Mouse (Mus musculus): ENCODE data around the gene Slc13a5. TPM values are rescaled to one million over a fixed set of nuclear protein-coding genes. Genes with fewer than 3 reads are reported as not detected.

The Slc13a5 gene
- polyA plus RNA-seq, 1 experiment from 2014 or later = not detected

DNA sequence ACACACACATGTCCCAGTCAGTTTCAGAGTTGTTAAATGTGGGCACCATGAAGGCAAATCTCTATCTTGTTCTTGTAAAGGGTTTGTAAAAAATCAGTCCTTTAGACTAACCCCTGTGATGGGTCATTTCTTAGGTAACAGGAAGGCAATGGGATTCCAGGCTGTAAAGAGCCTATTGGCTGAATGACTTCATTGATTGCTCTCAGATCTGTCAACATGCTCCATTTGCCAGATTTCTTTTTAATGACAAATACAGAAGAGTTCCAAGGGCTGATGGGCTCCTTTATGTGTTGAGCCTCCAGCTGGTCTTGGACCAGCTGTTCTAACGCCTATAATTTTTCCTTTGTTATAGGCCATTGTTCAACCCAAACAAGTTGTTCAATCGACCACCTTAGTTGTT, 26.1 kb upstream of the Slc13a5 start:
- H3K27ac ChIP-seq (ENCODE audit: low read depth, low read length) = no peak overlapping the region
- H3K36me3 ChIP-seq (ENCODE audit: control insufficient read depth, insufficient read depth, low read length) = no peaks in the 10 kb centered on the region
- H3K4me2 ChIP-seq = no peak overlapping the region
- DNase-seq (ENCODE audit: low spot score) = no peak
- H3K27me3 ChIP-seq (replicated peaks; ENCODE audit: control insufficient read depth, insufficient read depth, low read length) = no peaks in the 10 kb centered on the region
- ATAC-seq (replicated peaks; ENCODE audit: low FRiP score) = no peak
- H3K9ac ChIP-seq (ENCODE audit: low read depth, low read length) = no peak overlapping the region
- H3K9me3 ChIP-seq (ENCODE audit: control insufficient read depth, low read length) = no peaks in the 10 kb centered on the region
- WGBS = 86% methylated on average over 2 of the region's 2 CpGs
- H3K4me1 ChIP-seq (replicated peaks; ENCODE audit: control insufficient read depth, insufficient read depth, low read length) = no peaks in the 10 kb centered on the region
- no peak overlapping the region for H3K4me3 ChIP-seq (ENCODE audit: low read depth, low read length)

DNA sequence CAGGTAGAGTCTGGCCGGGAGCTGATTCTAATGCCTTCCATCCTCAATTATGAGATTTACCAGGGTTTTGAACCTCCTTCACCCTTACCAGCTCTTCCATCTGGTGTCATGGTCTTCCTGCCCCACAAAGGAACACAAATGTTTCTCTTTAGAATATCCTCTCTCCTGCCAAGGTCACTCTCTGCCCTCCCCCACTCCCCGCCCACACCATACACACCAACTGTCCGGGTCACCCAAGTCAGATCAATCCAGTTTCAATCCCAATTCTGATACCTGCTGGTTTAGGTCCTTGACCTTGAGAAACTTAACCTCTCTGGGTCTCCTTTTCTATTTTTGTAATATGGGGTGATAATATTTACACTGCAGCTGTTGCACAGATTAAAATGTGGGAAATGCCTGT, 20.5 kb upstream of the Slc13a5 start:
- no peak overlapping the region for H3K4me3 ChIP-seq (ENCODE audit: low read depth, low read length)
- no peaks in the 10 kb centered on the region for H3K9me3 ChIP-seq (ENCODE audit: control insufficient read depth, low read length)
- H3K9ac ChIP-seq (ENCODE audit: low read depth, low read length) = no peak overlapping the region
- 75% methylated on average over 3 of the region's 3 CpGs for WGBS
- no peak for DNase-seq (ENCODE audit: low spot score)
- H3K36me3 ChIP-seq (ENCODE audit: control insufficient read depth, insufficient read depth, low read length) = no peaks in the 10 kb centered on the region
- H3K4me2 ChIP-seq = no peak overlapping the region
- no peak overlapping the region for H3K27ac ChIP-seq (ENCODE audit: low read depth, low read length)
- no peaks in the 10 kb centered on the region for H3K27me3 ChIP-seq (replicated peaks; ENCODE audit: control insufficient read depth, insufficient read depth, low read length)
- H3K4me1 ChIP-seq (replicated peaks; ENCODE audit: control insufficient read depth, insufficient read depth, low read length) = no peaks in the 10 kb centered on the region
- no peak for ATAC-seq (replicated peaks; ENCODE audit: low FRiP score)

DNA sequence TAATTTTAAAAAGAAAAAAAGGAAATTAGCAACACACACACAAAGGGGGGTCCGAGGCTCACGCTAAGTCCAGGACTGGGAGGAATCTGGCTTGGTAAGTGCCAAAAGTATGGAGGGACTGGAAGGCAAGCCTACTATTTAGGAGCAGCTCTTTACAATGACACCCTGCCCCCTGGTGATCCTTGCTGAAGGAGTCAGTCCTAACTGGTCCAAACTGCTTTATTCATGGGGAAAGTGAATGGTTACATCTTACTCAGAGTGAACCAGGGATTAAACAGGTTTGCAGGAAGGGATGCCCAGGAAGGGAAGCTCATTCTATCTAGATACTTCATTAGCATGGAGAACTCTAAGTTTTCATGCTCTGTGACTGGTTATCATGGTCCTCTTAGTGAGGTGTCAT, 20.1 kb upstream of the Slc13a5 start:
- Histone ChIP-seq H3K36me3 (ENCODE audit: control insufficient read depth, insufficient read depth, low read length) (no peaks in the 10 kb centered on the region), H3K9ac (ENCODE audit: low read depth, low read length) (no peak overlapping the region), H3K27ac (ENCODE audit: low read depth, low read length) (no peak overlapping the region), H3K27me3 (replicated peaks; ENCODE audit: control insufficient read depth, insufficient read depth, low read length) (no peaks in the 10 kb centered on the region), H3K4me2 (no peak overlapping the region), H3K4me1 (replicated peaks; ENCODE audit: control insufficient read depth, insufficient read depth, low read length) (no peaks in the 10 kb centered on the region), H3K9me3 (ENCODE audit: control insufficient read depth, low read length) (no peaks in the 10 kb centered on the region), H3K4me3 (ENCODE audit: low read depth, low read length) (no peak overlapping the region)
- WGBS = 82% methylated on average over 2 of the region's 2 CpGs
- DNase-seq (ENCODE audit: low spot score) (no peak), ATAC-seq (replicated peaks; ENCODE audit: low FRiP score) (no peak)

GRCm38 (mm10) chr11:72286651-72287050, 19.6 kb upstream of the Slc13a5 start:
- no peak for ATAC-seq (replicated peaks; ENCODE audit: low FRiP score)
- no peak overlapping the region for H3K4me3 ChIP-seq (ENCODE audit: low read depth, low read length)
- H3K9ac ChIP-seq (ENCODE audit: low read depth, low read length) = no peak overlapping the region
- no peaks in the 10 kb centered on the region for H3K9me3 ChIP-seq (ENCODE audit: control insufficient read depth, low read length)
- WGBS = 70% methylated on average over 3 of the region's 3 CpGs
- no peak for DNase-seq (ENCODE audit: low spot score)
- H3K27me3 ChIP-seq (replicated peaks; ENCODE audit: control insufficient read depth, insufficient read depth, low read length) = no peaks in the 10 kb centered on the region
- no peak overlapping the region for H3K4me2 ChIP-seq
- H3K4me1 ChIP-seq (replicated peaks; ENCODE audit: control insufficient read depth, insufficient read depth, low read length) = no peaks in the 10 kb centered on the region
- H3K27ac ChIP-seq (ENCODE audit: low read depth, low read length) = no peak overlapping the region
- no peaks in the 10 kb centered on the region for H3K36me3 ChIP-seq (ENCODE audit: control insufficient read depth, insufficient read depth, low read length)

- no peaks in the 10 kb centered on the region for H3K4me1 ChIP-seq (replicated peaks; ENCODE audit: control insufficient read depth, insufficient read depth, low read length)
- H3K9ac ChIP-seq (ENCODE audit: low read depth, low read length) = no peak overlapping the region
- DNase-seq (ENCODE audit: low spot score) (no peak), ATAC-seq (replicated peaks; ENCODE audit: low FRiP score) (no peak)
- H3K36me3 ChIP-seq (ENCODE audit: control insufficient read depth, insufficient read depth, low read length) = no peaks in the 10 kb centered on the region
- H3K27me3 ChIP-seq (replicated peaks; ENCODE audit: control insufficient read depth, insufficient read depth, low read length) = no peaks in the 10 kb centered on the region
- no peak overlapping the region for H3K27ac ChIP-seq (ENCODE audit: low read depth, low read length)
- 64% methylated on average over 6 of the region's 6 CpGs for WGBS
- H3K4me2 ChIP-seq = no peak overlapping the region
- no peak overlapping the region for H3K4me3 ChIP-seq (ENCODE audit: low read depth, low read length)
- H3K9me3 ChIP-seq (ENCODE audit: control insufficient read depth, low read length) = no peaks in the 10 kb centered on the region
Observed at GRCm38 (mm10) chr11:72285971-72286480, 19.0 kb upstream of the Slc13a5 start.

DNA sequence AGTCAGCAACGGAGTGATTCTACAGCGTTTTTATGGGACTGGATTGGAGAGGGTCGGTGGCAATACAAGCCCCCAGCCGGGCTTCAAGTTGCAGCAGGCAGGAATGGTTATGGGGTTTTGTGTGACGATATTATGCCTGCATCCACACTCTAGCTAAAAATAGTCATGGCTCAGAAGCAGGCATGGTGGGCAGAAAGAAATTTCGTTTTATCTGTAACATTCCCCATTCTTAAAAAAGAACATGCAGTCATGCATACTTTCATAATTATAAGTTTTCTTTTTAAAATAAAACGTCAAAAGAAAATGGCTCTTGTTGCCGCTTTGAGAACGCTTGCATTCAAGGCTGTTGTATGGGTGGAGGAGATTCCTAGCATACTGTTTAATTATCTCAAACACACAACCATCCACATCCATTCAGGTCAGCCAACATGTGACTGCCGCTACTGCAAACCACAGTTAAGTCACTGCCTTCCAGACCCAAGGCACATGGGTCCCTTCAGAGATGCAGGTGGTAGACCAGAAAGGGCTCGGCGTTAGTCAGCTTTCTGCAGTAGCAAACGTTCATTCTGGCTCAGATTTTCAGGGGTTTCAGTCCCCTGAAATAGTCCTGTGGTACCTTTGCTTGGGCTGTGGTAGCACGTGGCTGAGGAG, 17.6 kb upstream of the Slc13a5 start:
- Histone ChIP-seq H3K4me2 (no peak overlapping the region), H3K4me3 (ENCODE audit: low read depth, low read length) (no peak overlapping the region), H3K9me3 (ENCODE audit: control insufficient read depth, low read length) (no peaks in the 10 kb centered on the region), H3K4me1 (replicated peaks; ENCODE audit: control insufficient read depth, insufficient read depth, low read length) (no peaks in the 10 kb centered on the region), H3K27ac (ENCODE audit: low read depth, low read length) (no peak overlapping the region), H3K27me3 (replicated peaks; ENCODE audit: control insufficient read depth, insufficient read depth, low read length) (no peaks in the 10 kb centered on the region), H3K36me3 (ENCODE audit: control insufficient read depth, insufficient read depth, low read length) (no peaks in the 10 kb centered on the region), H3K9ac (ENCODE audit: low read depth, low read length) (no peak overlapping the region)
- DNase-seq (ENCODE audit: low spot score) (no peak), ATAC-seq (replicated peaks; ENCODE audit: low FRiP score) (no peak)
- 77% methylated on average over 14 of the region's 14 CpGs for WGBS

DNA sequence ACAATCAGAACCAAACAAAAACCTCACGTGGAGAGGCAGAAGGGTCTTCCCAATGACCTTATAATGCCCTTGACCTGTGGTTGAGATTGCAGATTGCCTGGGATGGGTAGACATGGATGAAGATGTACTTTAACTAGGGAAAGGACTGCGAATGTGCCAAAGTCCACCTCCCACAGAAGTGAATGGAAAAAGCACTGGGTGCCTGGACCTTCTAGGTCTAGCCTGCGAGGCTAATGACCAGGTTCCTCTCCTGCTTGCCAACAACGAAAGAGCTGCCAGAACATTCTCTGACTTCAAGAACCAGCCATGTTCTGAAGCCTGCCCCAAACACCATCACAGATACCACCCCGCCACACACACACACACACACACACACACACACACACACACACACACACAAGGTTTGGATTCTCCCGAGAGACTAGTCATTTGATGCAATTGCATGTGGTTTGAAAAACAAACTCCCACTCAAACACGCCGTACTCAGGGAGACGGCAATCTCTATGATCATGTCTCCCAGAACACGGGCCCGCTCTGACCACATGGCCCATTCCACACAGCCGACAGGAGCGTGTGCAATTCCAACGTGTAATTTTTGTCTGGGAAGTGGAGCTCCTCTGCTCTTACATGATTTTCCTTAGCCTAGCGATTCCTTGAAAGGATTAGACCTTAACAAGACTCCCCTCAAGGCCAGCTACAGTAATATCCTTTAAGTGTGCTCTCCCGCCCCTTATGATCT, 16.6 kb upstream of the Slc13a5 start:
- DNase-seq (ENCODE audit: low spot score) = no peak
- no peak for ATAC-seq (replicated peaks; ENCODE audit: low FRiP score)

GRCm38 (mm10) chr11:72281852-72282400, 14.9 kb upstream of the Slc13a5 start:
- H3K27me3 ChIP-seq (replicated peaks; ENCODE audit: control insufficient read depth, insufficient read depth, low read length) = no peaks in the 10 kb centered on the region
- no peak overlapping the region for H3K4me2 ChIP-seq
- WGBS = 67% methylated on average over 5 of the region's 5 CpGs
- no peaks in the 10 kb centered on the region for H3K9me3 ChIP-seq (ENCODE audit: control insufficient read depth, low read length)
- no peaks in the 10 kb centered on the region for H3K4me1 ChIP-seq (replicated peaks; ENCODE audit: control insufficient read depth, insufficient read depth, low read length)
- no peak overlapping the region for H3K9ac ChIP-seq (ENCODE audit: low read depth, low read length)
- H3K27ac ChIP-seq (ENCODE audit: low read depth, low read length) = no peak overlapping the region
- H3K4me3 ChIP-seq (ENCODE audit: low read depth, low read length) = no peak overlapping the region
- DNase-seq (ENCODE audit: low spot score) (no peak), ATAC-seq (replicated peaks; ENCODE audit: low FRiP score) (no peak)
- H3K36me3 ChIP-seq (ENCODE audit: control insufficient read depth, insufficient read depth, low read length) = no peaks in the 10 kb centered on the region

More for the DNA sequence above, 16.6 kb upstream of the Slc13a5 start:
- Histone ChIP-seq H3K4me2 (no peak overlapping the region), H3K27ac (ENCODE audit: low read depth, low read length) (no peak overlapping the region), H3K27me3 (replicated peaks; ENCODE audit: control insufficient read depth, insufficient read depth, low read length) (no peaks in the 10 kb centered on the region), H3K9me3 (ENCODE audit: control insufficient read depth, low read length) (no peaks in the 10 kb centered on the region), H3K36me3 (ENCODE audit: control insufficient read depth, insufficient read depth, low read length) (no peaks in the 10 kb centered on the region), H3K9ac (ENCODE audit: low read depth, low read length) (no peak overlapping the region), H3K4me1 (replicated peaks; ENCODE audit: control insufficient read depth, insufficient read depth, low read length) (no peaks in the 10 kb centered on the region), H3K4me3 (ENCODE audit: low read depth, low read length) (no peak overlapping the region)
- WGBS = 82% methylated on average over 16 of the region's 16 CpGs
